Mouse (Mus musculus) small intestine, adult 2 months (tissue): ENCODE results near the gene Hcn3.

Experiments used
- CTCF ChIP-seq: fragments of 200-500 bp; IDR thresholded peaks from 2 replicates; pipeline ENCODE4 v1.5.1; 2012; ENCODE audit warnings: low read depth, mild to moderate bottlenecking, control low read depth, inconsistent platforms, low read length, moderate library complexity, mixed read lengths; ENCODE audit not compliant: insufficient replicate concordance, insufficient read length; ENCODE audit errors: extremely low read depth
- POLR2A ChIP-seq: fragments of 200-500 bp; IDR thresholded peaks from 2 replicates; pipeline ENCODE4 v1.6.1; 2012; ENCODE audit warnings: low read depth, mild to moderate bottlenecking, control low read depth, inconsistent platforms, low read length, moderate library complexity

DNA sequence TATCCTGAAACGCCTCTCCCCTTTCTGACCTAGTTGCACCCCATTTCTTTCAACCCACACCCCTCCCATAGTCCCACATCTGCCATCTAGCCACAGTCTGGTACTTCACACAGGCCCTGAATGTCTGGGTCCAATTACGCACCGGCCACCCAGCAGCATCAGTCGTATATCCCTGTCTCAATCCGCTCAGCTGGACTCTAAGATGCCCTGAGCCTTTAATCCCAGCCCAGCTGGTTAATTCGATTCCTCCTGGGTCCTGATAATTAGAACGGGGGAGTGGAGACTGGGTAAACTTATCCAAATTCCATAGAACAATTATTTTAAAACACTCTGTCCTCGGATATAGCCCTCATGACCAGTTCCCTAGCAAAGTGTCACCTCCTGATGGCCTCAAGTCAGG lies 14.4 kb downstream of the Hcn3 start:
- no peak for TF ChIP-seq CTCF
- no peak for TF ChIP-seq POLR2A
